Mouse (Mus musculus): ENCODE data around the gene Map3k4.

Map3k4 gene

GRCm38 (mm10) chr17:12292877-12293276 lies 25.7 kb downstream of the Map3k4 start:
- no peak for TF ChIP-seq GATA4 (IDR thresholded peaks at IDR 0.05; ENCODE audit: insufficient replicate concordance, low read length)

GRCm38 (mm10) chr17:12292356-12292755 lies 26.2 kb downstream of the Map3k4 start:
- TF ChIP-seq GATA4 (IDR thresholded peaks at IDR 0.05; ENCODE audit: insufficient replicate concordance, low read length), result no peak

- no peak for TF ChIP-seq GATA4 (IDR thresholded peaks at IDR 0.05; ENCODE audit: insufficient replicate concordance, low read length)
Measured at GRCm38 (mm10) chr17:12291151-12291550, 27.4 kb downstream of the Map3k4 start.

- TF ChIP-seq GATA4 (IDR thresholded peaks at IDR 0.05; ENCODE audit: insufficient replicate concordance, low read length), result no peak
Measured at GRCm38 (mm10) chr17:12290735-12291134, 27.9 kb downstream of the Map3k4 start.

- TF ChIP-seq GATA4 (IDR thresholded peaks at IDR 0.05; ENCODE audit: insufficient replicate concordance, low read length), result no peak
Measured at GRCm38 (mm10) chr17:12288871-12289270, 29.7 kb downstream of the Map3k4 start.

- TF ChIP-seq GATA4 (IDR thresholded peaks at IDR 0.05; ENCODE audit: insufficient replicate concordance, low read length), result no peak
Measured at GRCm38 (mm10) chr17:12279810-12280209, 38.8 kb downstream of the Map3k4 start.

GRCm38 (mm10) chr17:12278073-12278472 lies 40.5 kb downstream of the Map3k4 start:
- no peak for TF ChIP-seq GATA4 (IDR thresholded peaks at IDR 0.05; ENCODE audit: insufficient replicate concordance, low read length)

- TF ChIP-seq GATA4 (IDR thresholded peaks at IDR 0.05; ENCODE audit: insufficient replicate concordance, low read length), result no peak
Measured at GRCm38 (mm10) chr17:12277297-12277696, 41.3 kb downstream of the Map3k4 start.

- no peak for TF ChIP-seq GATA4 (IDR thresholded peaks at IDR 0.05; ENCODE audit: insufficient replicate concordance, low read length)
Measured at GRCm38 (mm10) chr17:12276496-12277200, 41.9 kb downstream of the Map3k4 start.

GRCm38 (mm10) chr17:12275756-12276155 lies 42.8 kb downstream of the Map3k4 start:
- no peak for TF ChIP-seq GATA4 (IDR thresholded peaks at IDR 0.05; ENCODE audit: insufficient replicate concordance, low read length)

- TF ChIP-seq GATA4 (IDR thresholded peaks at IDR 0.05; ENCODE audit: insufficient replicate concordance, low read length), result no peak
Measured at GRCm38 (mm10) chr17:12273032-12273431, 45.6 kb downstream of the Map3k4 start.

- no peak for TF ChIP-seq GATA4 (IDR thresholded peaks at IDR 0.05; ENCODE audit: insufficient replicate concordance, low read length)
Measured at GRCm38 (mm10) chr17:12271805-12272204, 46.8 kb downstream of the Map3k4 start.

GRCm38 (mm10) chr17:12268538-12268937 lies 50.1 kb downstream of the Map3k4 start:
- no peak for TF ChIP-seq GATA4 (IDR thresholded peaks at IDR 0.05; ENCODE audit: insufficient replicate concordance, low read length)

GRCm38 (mm10) chr17:12268091-12268490 lies 50.5 kb downstream of the Map3k4 start:
- no peak for TF ChIP-seq GATA4 (IDR thresholded peaks at IDR 0.05; ENCODE audit: insufficient replicate concordance, low read length)

GRCm38 (mm10) chr17:12265969-12266925 lies 52.3 kb downstream of the Map3k4 start:
- no peak for TF ChIP-seq GATA4 (IDR thresholded peaks at IDR 0.05; ENCODE audit: insufficient replicate concordance, low read length)

GRCm38 (mm10) chr17:12264293-12264692 lies 54.3 kb downstream of the Map3k4 start:
- no peak for TF ChIP-seq GATA4 (IDR thresholded peaks at IDR 0.05; ENCODE audit: insufficient replicate concordance, low read length)

Data from liver, adult (tissue).